Mouse (Mus musculus): ENCODE measurements around the gene Snd1. TPM values are rescaled to one million over a fixed set of nuclear protein-coding genes. Genes with fewer than 3 reads are reported as not detected.

Gene Snd1
- 122 TPM for total RNA-seq (2023)

GRCm38 (mm10) chr6:28474839-28475238 is at the start of gene Snd1:
Gene Snd1 (plus strand): TSS chr6:28475139.

DNA sequence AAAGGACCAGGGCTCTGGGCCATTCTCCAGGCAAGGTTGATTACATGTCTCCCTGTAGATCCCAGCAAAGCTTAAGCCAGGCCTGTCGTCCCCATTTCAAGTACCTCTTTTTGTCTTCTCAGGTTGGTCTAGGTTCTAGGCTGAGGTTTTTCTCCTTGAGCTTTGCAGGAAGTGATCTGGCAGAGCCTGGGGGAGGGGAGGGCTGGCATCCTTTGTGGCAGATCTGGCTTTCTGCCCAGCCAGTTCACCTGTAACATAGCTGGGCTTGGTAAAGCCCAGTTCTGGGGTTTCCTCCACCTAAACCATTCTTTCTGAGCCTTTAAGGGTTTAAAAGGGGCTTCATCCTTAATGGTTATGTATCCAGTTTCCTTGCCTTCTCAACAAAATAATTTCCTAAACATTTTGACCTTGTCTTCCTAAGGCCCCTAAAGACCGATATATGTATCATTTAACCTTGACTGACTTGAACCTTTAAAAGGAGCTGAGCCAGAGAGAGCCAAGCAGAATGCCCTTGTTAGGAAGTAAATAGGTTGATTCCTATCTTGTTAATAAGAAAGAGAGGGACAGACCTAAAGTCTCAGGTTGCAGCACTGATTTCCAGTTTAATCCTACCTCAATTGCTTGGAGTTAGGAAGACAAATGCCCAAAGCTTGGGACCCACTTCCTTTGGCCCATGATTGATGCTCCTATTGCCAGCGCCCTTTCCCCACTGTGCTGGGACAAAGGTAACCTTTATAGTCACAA is 47.7 kb upstream of the Snd1 start, which contains the start of gene Fscn3:
Gene Fscn3 (plus strand): TSS at position 694 of the 744 bp plus-strand sequence.

GRCm38 (mm10) chr6:28428290-28428689 is 46.6 kb upstream of the Snd1 start, which contains the start of gene Gcc1:
Gene Gcc1 (minus strand): TSS chr6:28428390.

GRCm38 (mm10) chr6:28449253-28449652 is 25.7 kb upstream of the Snd1 start, which contains the start of gene Pax4:
Gene Pax4 (minus strand): TSS chr6:28449353.

GRCm38 (mm10) chr6:28831011-28831853 is 356.3 kb downstream of the Snd1 start, which contains the start of gene Lrrc4:
Gene Lrrc4 (minus strand): TSS chr6:28831747.

Other genes with a start within 250 kb of the Snd1 start
- gene Zfp800, start 77.1 kb upstream of the Snd1 start, total RNA-seq (2023), result 48.8 TPM
- 154 TPM for gene Arf5, start 51.6 kb upstream of the Snd1 start, total RNA-seq (2023)
- gene Fscn3, start 47.4 kb upstream of the Snd1 start, total RNA-seq (2023), result not detected
- 24.2 TPM for gene Gcc1, start 46.7 kb upstream of the Snd1 start, total RNA-seq (2023)
- not detected for gene Pax4, start 25.8 kb upstream of the Snd1 start, total RNA-seq (2023)